Mouse (Mus musculus): ENCODE results near the gene Cnot1.

DNA sequence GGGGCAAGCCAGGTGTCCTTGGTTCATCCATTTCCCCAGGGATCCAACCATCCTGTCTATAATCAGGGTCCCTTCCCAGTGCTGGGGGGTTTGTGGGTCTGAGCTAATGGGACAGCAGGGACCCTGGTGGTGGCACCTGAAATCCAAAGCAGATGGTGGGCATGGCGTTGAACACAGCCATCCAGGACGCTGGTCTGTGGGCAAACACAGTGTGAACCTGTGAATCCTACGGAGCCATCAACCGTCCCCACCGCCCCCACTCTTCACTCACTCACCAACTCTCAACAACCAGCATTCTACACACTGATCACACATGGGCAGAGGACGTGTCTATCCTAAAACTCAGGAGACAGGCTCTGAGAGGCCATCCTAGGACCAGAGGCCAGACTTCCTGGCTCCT is 36.7 kb upstream of the Cnot1 start:
- TF ChIP-seq EP300 (IDR thresholded peaks at IDR 0.05; ENCODE audit: low read depth) = no peak
- TF ChIP-seq CTCF (IDR thresholded peaks at IDR 0.05; ENCODE audit: low read depth) = no peak
